Mouse (Mus musculus): ENCODE measurements around the gene Gm40193.
"Not testable (repeated sequence)": the region's sequence is repeated elsewhere in the genome, so short reads cannot be mapped to it uniquely, and the experiment has no call there.

Gene Gm40193

DNA sequence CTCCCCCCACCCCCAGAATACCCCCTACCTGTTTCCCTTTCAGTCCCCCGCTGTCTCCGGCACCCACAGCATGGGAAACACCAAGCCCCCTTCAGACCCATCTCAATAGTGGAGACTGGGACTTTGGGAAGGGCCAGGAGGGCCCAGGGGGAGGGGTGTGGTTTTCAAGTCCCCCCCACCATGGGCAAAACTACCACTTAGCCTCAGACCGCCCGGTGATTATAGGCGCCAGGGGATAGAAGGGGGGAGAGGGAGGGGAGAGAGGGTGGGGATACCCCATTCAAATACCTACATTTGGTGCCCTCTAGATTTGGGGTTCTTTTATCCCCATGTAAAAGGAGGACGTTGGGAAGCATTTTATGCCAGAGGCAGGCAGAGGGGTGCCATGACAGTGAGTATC, at the start of gene Gm40193:
TSS of gene Gm40193 (minus strand) at position 101 of the 400 bp plus-strand sequence.
- no peak for DNase-seq (ENCODE audit: low spot score)

- no peak for DNase-seq (ENCODE audit: low spot score)
Measured at GRCm38 (mm10) chr11:70582196-70582595, 49.5 kb upstream of the Gm40193 start.

DNA sequence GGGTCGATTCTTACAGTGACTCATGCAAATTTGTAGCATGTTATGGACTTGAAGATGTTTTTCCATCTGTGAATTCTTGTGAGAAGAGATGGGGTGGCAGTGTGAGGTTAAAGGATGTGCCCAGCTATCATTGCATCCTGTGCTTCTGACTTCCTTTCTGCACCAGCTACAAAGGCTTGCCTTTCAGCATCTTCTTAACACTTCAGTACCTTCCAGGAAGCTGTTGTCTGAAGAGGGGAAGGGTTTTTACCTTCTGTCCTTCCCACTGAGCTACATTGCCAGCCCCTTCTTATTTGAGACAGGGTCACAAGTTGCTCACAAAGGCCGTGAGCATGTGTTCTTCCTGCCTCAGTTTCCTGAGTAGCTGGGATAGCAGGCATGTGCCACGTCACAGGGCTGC, 48.2 kb upstream of the Gm40193 start:
- DNase-seq (ENCODE audit: low spot score): no peak

DNA sequence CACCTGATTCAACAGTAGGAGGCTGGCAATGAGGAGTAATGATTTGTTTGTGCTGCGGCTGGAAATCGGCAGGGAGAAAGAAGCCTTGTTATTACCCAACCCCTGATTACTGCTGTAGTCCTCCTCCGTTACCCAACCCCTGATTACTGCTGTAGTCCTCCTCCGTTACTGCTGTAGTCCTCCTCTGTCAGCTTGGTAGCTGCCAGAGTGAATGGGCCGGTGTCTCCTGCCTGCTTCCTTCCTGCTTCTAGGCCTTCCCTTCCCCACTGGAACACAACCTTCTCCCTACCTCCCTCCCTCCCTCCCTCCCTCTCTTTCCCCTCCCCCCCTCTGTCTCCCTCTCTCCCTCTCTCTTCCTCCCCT, 47.6 kb upstream of the Gm40193 start:
- no peak for DNase-seq (ENCODE audit: low spot score)

DNA sequence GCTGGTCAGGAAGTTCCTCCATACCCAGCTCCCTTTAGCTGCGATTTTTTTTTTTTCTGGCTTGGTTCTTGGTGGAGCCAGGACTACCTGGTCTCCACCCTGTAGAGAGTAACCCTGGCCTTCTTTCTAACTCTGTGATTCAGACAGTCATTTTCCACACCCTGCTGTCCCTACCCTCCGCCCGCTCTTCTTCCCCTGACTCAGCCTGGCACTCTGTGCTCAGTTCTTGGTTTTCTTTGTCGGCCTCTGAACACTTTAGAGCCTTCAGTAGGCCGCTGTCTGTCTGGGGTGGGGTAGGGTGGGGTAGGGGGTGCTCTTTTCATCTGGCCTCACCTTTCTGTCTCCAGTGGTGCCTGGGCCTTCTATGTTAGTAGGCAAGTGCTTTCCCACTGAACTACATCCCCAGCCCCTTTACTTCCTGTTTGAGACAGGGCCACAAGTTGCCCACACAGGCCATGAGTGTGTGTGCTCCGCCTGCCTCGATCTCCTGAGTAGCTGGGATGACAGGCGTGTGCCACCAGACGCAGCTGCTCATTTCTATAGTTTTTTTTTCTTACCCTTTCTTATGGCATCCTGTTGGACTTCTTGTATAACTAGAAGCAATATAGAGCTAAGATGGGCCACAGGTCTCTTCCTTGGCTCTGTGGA, 47.1 kb upstream of the Gm40193 start:
- no peak for DNase-seq (ENCODE audit: low spot score)

- no peak for DNase-seq (ENCODE audit: low spot score)
Measured at GRCm38 (mm10) chr11:70578962-70579361, 46.2 kb upstream of the Gm40193 start.

- DNase-seq (ENCODE audit: low spot score): no peak
Measured at GRCm38 (mm10) chr11:70577201-70577600, 44.5 kb upstream of the Gm40193 start.

DNA sequence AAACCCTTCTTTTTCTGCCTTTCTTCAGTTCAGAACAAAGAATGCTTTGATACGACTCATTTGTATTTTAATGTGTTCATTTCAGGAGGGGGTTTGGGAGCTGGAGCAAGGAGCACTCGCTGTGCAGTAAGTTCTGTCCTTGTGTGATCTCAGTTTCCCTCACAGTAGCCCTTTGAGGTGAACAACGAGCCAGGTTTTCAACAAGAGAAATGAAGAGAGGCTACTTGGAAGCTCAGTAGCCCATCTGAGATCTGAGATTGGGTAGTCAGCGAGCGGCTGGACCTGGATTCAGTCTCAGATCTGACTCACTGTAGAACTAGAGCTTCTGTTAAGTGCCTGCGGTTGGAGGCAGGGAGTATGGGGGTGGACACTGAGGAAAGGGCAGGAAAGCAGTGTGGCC, 41.1 kb upstream of the Gm40193 start:
- no peak for DNase-seq (ENCODE audit: low spot score)

DNA sequence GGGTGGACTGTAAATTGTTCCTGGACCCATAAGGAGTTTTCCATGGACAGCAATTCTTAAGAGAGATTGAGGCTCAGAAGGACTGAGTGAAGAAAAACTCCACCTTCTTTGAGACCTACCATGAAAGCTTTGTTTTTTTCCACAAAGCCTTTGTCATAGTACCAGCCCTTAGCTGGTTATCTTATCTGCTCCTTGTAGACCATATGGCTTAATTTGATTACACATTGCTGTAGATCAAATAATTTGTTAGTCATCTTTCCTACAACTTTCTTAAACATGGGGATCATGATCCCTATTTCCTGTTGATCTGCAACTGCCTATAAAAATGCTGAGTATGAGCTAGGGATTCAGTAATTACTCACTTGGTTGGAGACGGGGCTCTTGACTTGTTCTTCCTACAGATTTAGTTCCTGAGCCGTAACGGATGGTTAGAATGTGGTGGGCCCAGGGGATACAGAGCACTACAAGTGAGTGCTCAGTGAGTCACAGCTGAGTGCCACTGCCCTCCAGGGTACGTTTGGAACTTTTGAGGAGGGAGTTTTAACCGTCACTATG, 39.7 kb upstream of the Gm40193 start:
- DNase-seq (ENCODE audit: low spot score): no peak

GRCm38 (mm10) chr11:70571641-70572040, 38.9 kb upstream of the Gm40193 start:
- DNase-seq (ENCODE audit: low spot score): no peak

GRCm38 (mm10) chr11:70570614-70571013, 37.9 kb upstream of the Gm40193 start:
- not testable (repeated sequence) for DNase-seq (ENCODE audit: low spot score)

GRCm38 (mm10) chr11:70566586-70566985, 33.8 kb upstream of the Gm40193 start:
- no peak for DNase-seq (ENCODE audit: low spot score)

DNA sequence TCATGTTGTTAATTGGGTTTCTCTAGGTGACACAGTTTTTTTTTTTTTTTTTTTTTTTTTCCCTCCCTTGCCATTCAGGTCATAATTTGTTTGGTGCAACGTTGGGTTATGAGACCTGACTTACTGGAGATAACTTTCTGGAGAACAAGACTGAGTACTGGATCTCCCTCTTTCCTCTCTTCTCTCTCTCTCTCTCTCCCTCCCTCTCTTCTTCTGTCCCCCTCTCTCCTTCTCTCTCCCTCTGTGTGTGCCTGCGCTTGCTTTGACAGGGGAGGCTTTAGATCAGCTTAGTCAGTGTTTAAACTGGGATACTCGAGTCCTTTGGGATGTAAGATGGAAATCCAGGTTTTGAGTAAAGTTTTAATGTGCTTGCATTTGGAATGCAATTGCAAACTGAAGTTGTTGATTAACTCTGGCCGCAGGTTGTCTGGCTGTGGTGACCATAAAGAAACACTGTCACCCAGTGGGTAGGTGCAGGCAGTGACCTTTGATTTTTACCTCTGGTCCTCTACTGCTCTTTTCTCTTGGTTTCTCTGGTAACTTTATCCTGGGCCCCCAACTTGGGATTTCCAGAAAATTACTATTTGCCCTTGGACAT, 31.6 kb upstream of the Gm40193 start:
- no peak for DNase-seq (ENCODE audit: low spot score)

DNA sequence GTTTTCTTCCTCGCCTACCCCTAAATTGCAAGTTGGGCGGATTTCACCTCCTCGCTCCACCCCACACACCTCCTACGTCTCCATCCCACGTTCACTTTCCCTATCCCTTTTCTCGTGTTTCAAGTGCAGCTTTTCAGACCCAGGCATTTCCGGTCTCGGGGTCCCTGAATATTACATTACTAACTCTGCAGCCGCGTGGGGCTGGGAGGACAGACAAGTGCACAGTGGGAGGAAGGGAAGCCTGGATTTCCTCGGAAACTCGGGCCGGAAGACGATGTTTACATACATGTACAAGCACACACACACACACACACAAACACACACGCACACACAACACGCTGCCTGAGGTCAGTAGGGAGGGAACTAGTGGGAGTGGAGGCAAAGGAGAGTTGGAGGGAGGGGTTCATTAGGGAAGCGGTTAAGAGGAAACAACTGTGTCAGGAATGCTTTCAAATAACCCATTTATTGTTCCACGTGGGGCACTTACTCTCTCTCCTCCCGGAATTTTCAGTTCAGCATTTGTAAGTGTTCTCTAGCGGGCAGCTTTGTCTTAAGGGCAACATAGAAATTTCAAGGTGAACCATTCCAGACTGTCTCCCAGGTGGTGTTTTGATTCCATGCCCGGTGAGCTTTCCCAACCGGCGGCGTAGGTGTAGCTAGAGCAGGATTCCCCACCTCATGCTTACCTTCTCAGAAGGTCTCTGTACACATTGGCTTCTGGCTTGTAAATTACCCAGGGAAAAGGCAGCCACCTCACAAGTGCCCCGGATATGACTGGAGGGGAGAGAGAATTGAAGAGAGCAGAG, 30.9 kb upstream of the Gm40193 start:
- no peak for DNase-seq (ENCODE audit: low spot score)

- no peak for DNase-seq (ENCODE audit: low spot score)
Measured at GRCm38 (mm10) chr11:70562995-70563469, 30.3 kb upstream of the Gm40193 start.

GRCm38 (mm10) chr11:70562287-70562994, 29.7 kb upstream of the Gm40193 start, which contains the start of gene Mink1:
Mink1 (plus strand) TSS chr11:70562881.
- peak; percentile 81 for DNase-seq (ENCODE audit: low spot score)

DNA sequence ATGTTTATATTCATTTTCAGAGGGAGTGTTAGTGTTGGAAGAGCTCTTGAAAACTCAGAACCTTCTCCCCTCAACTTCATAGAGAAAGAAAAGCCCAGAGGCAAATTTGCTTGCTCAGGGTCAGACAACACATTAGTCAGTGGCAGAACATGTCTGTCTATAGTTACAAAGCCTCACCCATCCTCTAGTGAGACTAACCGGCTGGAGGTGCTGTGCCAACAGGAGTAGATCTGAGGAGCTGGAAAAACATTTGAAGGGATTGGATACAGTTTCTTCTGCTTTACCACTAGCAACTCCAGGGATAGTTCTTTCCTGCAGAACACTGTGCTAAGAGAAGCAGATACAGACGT, 29.2 kb upstream of the Gm40193 start:
- no peak for DNase-seq (ENCODE audit: low spot score)

GRCm38 (mm10) chr11:70557545-70557944, 24.8 kb upstream of the Gm40193 start:
- DNase-seq (ENCODE audit: low spot score): no peak

DNA sequence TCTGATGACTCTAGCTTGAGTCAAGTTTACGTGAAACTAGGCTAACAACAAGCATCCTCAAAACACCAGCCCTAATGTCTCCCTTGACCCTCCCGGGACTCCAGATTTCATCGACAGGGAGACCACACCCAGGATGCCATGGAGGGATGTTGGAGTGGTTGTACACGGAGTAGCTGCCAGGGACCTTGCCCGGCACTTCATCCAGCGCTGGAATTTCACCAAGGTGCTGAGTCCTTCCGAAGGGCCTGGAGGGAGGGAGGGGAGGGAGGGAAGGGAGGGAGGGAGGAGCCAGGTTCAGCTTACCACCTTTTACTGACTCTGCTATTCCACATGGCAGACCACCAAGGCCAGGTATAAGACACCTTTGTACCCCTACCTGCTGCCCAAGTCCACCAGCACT, 21.2 kb upstream of the Gm40193 start:
- DNase-seq (ENCODE audit: low spot score): no peak

DNA sequence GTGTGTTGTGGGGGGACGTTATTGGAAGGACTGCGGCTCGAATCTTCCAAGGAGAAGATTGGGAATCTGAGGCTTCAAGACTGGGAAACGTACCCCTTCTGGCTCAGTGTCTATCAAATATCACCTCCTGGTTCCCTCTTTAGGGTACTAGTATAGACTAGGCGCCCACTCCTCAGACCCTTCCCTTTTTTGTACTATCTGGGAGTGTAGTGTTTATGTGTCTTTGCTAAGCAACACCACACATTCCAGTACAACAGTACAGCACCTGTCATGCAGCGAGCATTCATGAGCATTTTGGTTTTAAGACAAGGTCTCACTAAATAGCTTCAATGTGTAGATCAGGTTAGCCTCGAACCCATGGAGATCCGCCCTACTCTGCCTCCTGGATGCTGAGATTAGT, 18.8 kb upstream of the Gm40193 start:
- no peak for DNase-seq (ENCODE audit: low spot score)

GRCm38 (mm10) chr11:70544496-70544895, 11.8 kb upstream of the Gm40193 start:
- DNase-seq (ENCODE audit: low spot score): no peak

GRCm38 (mm10) chr11:70541415-70541814, 8.7 kb upstream of the Gm40193 start:
- no peak for DNase-seq (ENCODE audit: low spot score)

Data from left cerebral cortex, adult 11 months (tissue).